Mouse (Mus musculus) heart, embryonic 12.5 days (tissue): Measurements from ENCODE around the gene Dvl1. TPM values are rescaled to one million over a fixed set of nuclear protein-coding genes. Genes with fewer than 3 reads are reported as not detected.

Source experiments
- ATAC-seq: fragments of 200-750 bp; cut with Nextera tagmentation; 2 replicates; pipeline ENCODE4 v1.8.0; 2017; ENCODE audit warnings: moderate TSS enrichment, moderate library complexity; ENCODE audit not compliant: insufficient number of reproducible peaks, low FRiP score
- H3K27ac ChIP-seq: fragments of 300-500 bp; sonication (generic); 2 replicates; pipeline ENCODE4 v1.5.1; 2016; ENCODE audit warnings: mild to moderate bottlenecking, moderate library complexity; ENCODE audit not compliant: poor library complexity, severe bottlenecking
- H3K27me3 ChIP-seq: fragments of 300-500 bp; sonication (generic); replicated peaks from 2 replicates; pipeline ENCODE4 v1.6.1; 2016; ENCODE audit warnings: mild to moderate bottlenecking, moderate library complexity
- H3K36me3 ChIP-seq: fragments of 300-500 bp; sonication (generic); 2 replicates; pipeline ENCODE4 v1.6.1; 2016; ENCODE audit warnings: mild to moderate bottlenecking, moderate library complexity
- H3K4me1 ChIP-seq: fragments of 300-500 bp; sonication (generic); replicated peaks from 2 replicates; pipeline ENCODE4 v1.6.1; 2016; ENCODE audit warnings: mild to moderate bottlenecking
- H3K4me2 ChIP-seq: fragments of 300-500 bp; sonication (generic); 2 replicates; pipeline ENCODE4 v1.6.1; 2016; ENCODE audit warnings: mild to moderate bottlenecking, moderate library complexity
- H3K4me3 ChIP-seq: fragments of 300-500 bp; sonication (generic); 2 replicates; pipeline ENCODE4 v1.5.1; 2016; ENCODE audit warnings: mild to moderate bottlenecking
- H3K9ac ChIP-seq: fragments of 300-500 bp; sonication (generic); 2 replicates; pipeline ENCODE4 v1.6.1; 2016; ENCODE audit warnings: mild to moderate bottlenecking, moderate library complexity
- H3K9me3 ChIP-seq: fragments of 300-500 bp; sonication (generic); replicated peaks from 2 replicates; pipeline ENCODE4 v1.6.1; 2016; ENCODE audit warnings: mild to moderate bottlenecking, moderate library complexity
- WGBS: fragments of 180-500 bp; shearing (Covaris S2); methylation state at CpG from one replicate; pipeline ENCODE4 v1.1.7; 2016; 5-methylcytosine and 5-hydroxymethylcytosine counted together
- polyA plus RNA-seq: library from polyadenylated mRNA; unstranded; fragments of >200 nt; fragmentation: Nextera tagmentation; extraction: Ambion mirVana; gene quantifications from 2 replicates; pipeline ENCODE4 v1.2.1, GENCODE M21; 2016

Gene Dvl1
- polyA plus RNA-seq, 1 experiment from 2014 or later = 9.4 TPM

GRCm38 (mm10) chr4:155853421-155853820, 6.2 kb downstream of the Dvl1 start:
- 87% methylated on average over 9 of the region's 9 CpGs for WGBS
- ATAC-seq = no peak
- Histone ChIP-seq H3K4me1 (peaks cover 11% of the 10 kb centered on the region), H3K4me2 (no peak overlapping the region), H3K4me3 (no peak overlapping the region), H3K36me3 (peaks cover 49% of the 10 kb centered on the region), H3K9me3 (no peaks in the 10 kb centered on the region), H3K27ac (no peak overlapping the region), H3K27me3 (no peaks in the 10 kb centered on the region), H3K9ac (no peak overlapping the region)

GRCm38 (mm10) chr4:155854991-155855390, 7.8 kb downstream of the Dvl1 start:
- ATAC-seq = no peak
- no peaks in the 10 kb centered on the region for H3K27me3 ChIP-seq
- H3K36me3 ChIP-seq = peaks cover 60% of the 10 kb centered on the region
- no peak overlapping the region for H3K4me3 ChIP-seq
- 0 out of 2 replicates have a peak, but pooled peaks cover 5% of the 10 kb centered on the region for H3K4me1 ChIP-seq
- no peak overlapping the region for H3K4me2 ChIP-seq
- WGBS = 95% methylated on average over 12 of the region's 12 CpGs
- H3K27ac ChIP-seq = no peak overlapping the region
- H3K9me3 ChIP-seq = no peaks in the 10 kb centered on the region
- H3K9ac ChIP-seq = no peak overlapping the region

GRCm38 (mm10) chr4:155856071-155856470, 8.9 kb downstream of the Dvl1 start:
- ATAC-seq = no peak
- no peak overlapping the region for H3K4me3 ChIP-seq
- WGBS = 89% methylated on average over 12 of the region's 12 CpGs
- H3K27ac ChIP-seq = no peak overlapping the region
- no peaks in the 10 kb centered on the region for H3K9me3 ChIP-seq
- H3K4me1 ChIP-seq = 0 out of 2 replicates have a peak, but pooled peaks cover 4% of the 10 kb centered on the region
- H3K27me3 ChIP-seq = no peaks in the 10 kb centered on the region
- peaks cover 70% of the 10 kb centered on the region for H3K36me3 ChIP-seq
- no peak overlapping the region for H3K9ac ChIP-seq
- H3K4me2 ChIP-seq = no peak overlapping the region

GRCm38 (mm10) chr4:155856881-155857280, 9.7 kb downstream of the Dvl1 start:
- Histone ChIP-seq H3K4me2 (no peak overlapping the region), H3K9me3 (no peaks in the 10 kb centered on the region), H3K27me3 (no peaks in the 10 kb centered on the region), H3K36me3 (peaks cover 72% of the 10 kb centered on the region), H3K4me1 (no peaks in the 10 kb centered on the region), H3K9ac (no peak overlapping the region), H3K27ac (no peak overlapping the region), H3K4me3 (no peak overlapping the region)
- WGBS = 70% methylated on average over 3 of the region's 3 CpGs
- no peak for ATAC-seq

GRCm38 (mm10) chr4:155859318-155859717, 12.1 kb downstream of the Dvl1 start:
- H3K4me2 ChIP-seq = no peak overlapping the region
- H3K9me3 ChIP-seq = no peaks in the 10 kb centered on the region
- peak; percentile 49 for ATAC-seq
- H3K36me3 ChIP-seq = peaks cover 63% of the 10 kb centered on the region
- no peaks in the 10 kb centered on the region for H3K27me3 ChIP-seq
- H3K27ac ChIP-seq = no peak overlapping the region
- no peak overlapping the region for H3K9ac ChIP-seq
- H3K4me1 ChIP-seq = no peaks in the 10 kb centered on the region
- 15% methylated on average over 13 of the region's 13 CpGs for WGBS
- H3K4me3 ChIP-seq = no peak overlapping the region

DNA sequence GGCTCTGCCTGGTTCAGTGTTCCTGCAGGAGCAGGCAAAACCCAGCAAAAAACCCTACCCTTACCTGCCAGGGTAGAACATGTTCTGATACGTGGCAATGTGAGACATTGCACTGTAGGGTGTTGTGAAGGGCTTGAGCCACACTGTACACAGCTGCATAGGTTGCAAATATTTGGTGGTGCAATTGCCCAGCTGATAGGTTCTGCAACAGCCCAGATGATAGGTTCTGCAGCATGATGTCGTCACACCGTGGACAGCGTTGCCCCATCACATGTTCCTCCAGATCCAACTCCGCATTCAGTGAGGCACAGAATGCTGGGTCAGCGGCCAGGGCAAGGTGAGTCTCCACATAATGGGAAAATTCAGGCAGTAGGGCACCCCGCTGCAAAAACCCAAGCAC, 14.6 kb downstream of the Dvl1 start:
- H3K4me3 ChIP-seq = no peak overlapping the region
- H3K27ac ChIP-seq = no peak overlapping the region
- ATAC-seq = no peak
- no peaks in the 10 kb centered on the region for H3K27me3 ChIP-seq
- H3K9ac ChIP-seq = no peak overlapping the region
- peaks cover 58% of the 10 kb centered on the region for H3K36me3 ChIP-seq
- WGBS = 92% methylated on average over 7 of the region's 7 CpGs
- no peak overlapping the region for H3K4me2 ChIP-seq
- no peaks in the 10 kb centered on the region for H3K4me1 ChIP-seq
- no peaks in the 10 kb centered on the region for H3K9me3 ChIP-seq

DNA sequence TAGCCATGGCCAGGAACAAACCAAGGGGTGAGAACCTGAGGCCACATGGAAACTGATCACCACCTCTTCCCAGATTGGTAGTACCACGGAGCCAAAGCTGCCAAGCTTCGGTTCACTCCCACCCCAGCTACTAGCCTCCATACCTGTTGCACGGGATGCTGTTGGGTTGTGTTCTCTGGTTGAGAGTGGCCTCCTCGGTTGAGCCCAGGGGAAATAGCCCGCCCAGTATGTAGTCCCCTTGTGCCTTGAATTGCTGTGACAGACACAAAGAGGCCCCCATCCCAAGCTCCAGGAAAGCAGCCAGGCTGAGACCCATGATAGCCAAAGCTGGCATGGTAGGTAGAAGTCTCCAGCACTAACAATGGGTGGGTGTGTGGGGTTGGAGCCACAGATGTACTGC, 15.8 kb downstream of the Dvl1 start, which contains the start of gene Tas1r3:
Gene Tas1r3 (minus strand): TSS at position 362 of the 400 bp plus-strand sequence.
- Histone ChIP-seq H3K4me2 (no peak within 1 kb of the TSS), H3K4me1 (no peaks in the 10 kb centered on the region), H3K36me3 (peaks cover 49% of the 10 kb centered on the region), H3K27me3 (no peaks in the 10 kb centered on the region), H3K9ac (no peak within 1 kb of the TSS), H3K9me3 (no peaks in the 10 kb centered on the region), H3K4me3 (no peak within 1 kb of the TSS), H3K27ac (no peak within 1 kb of the TSS)
- ATAC-seq = no peak
- 74% methylated on average over 5 of the region's 5 CpGs for WGBS

DNA sequence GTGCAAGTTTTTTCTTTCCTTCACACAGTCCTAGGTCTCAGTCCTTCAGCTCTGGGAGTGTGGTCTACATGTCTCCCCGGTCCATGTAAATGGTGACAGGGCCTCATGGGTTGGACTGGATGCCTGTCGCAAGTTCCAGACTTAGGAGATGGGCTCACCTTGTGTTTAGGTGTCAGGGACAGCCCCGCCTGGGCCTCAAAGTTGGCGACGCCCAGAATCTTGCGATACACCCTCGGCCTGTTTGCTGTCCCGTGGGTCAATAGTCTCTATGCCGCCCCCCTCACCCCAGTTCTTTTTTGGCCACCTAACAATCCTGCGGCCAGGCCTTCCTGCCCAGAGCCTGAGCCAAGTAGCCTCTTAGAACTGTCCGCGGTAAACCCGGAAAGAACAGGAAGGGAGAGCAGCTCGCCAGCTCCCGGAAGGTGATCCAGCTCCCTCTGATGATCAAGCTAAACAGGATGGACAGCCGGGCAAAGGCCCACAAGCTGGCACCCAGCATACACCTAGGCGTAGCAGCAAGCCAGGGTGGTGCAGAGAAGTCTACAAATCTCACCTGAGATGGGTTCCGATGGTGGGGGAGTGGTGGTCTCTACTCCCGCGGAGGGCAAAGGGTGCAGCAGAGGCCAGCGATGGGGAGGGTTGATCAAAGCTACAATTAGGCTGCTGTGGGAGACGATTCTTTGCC, 21.6 kb downstream of the Dvl1 start:
- no peaks in the 10 kb centered on the region for H3K27me3 ChIP-seq
- peaks cover 18% of the 10 kb centered on the region for H3K4me1 ChIP-seq
- peak overlapping the region; percentile 92 for H3K9ac ChIP-seq
- no peaks in the 10 kb centered on the region for H3K9me3 ChIP-seq
- no peak overlapping the region for H3K27ac ChIP-seq
- peaks cover 45% of the 10 kb centered on the region for H3K36me3 ChIP-seq
- peak; percentile 41 for ATAC-seq
- peak overlapping the region; percentile 95 for H3K4me2 ChIP-seq
- WGBS = 10% methylated on average over 22 of the region's 22 CpGs
- peak overlapping the region; percentile 91 for H3K4me3 ChIP-seq

DNA sequence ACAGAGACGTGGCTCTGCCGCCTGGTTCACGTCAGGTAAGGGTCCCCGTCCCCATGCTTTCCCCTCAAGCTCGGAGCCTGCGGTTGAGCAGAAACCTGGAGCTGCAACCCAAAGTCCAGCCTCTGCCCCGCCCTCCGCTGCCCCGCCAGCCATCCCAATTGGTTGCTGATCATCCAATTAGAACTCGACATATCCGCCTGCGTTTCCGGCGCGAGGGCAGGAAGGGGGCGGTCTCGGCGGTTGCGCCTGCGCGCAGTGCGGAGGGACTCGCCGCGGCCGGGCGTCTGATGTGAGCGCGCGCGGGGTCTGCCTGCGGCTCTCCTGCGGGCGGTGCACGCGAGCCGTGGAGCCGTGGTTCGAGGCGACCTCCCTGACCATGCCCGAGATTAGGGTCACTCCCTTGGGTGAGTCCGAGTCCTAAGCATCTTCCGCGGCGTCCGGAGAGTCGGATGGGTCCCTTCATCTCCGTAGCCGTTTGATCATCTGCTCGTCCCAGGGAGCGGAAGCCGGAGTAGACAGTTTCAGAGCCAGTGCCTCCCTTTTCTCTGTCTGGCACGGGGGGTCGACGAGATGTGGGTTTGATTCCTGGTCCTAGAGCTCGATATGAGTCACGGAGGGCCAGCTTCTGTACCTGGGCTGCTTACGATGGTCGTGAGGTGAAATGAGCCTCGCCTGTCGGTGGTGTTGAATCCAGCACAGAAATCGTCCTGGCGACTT, 22.3 kb downstream of the Dvl1 start, which contains the start of the genes Cptp and Ints11:
Gene Cptp (minus strand): TSS at position 124 of the 717 bp plus-strand sequence.
Gene Ints11 (plus strand): TSS at position 230 of the 717 bp plus-strand sequence.
- Histone ChIP-seq H3K9me3 (no peaks in the 10 kb centered on the region), H3K4me2 (peak within 1 kb of the TSS; percentile 95), H3K36me3 (peaks cover 52% of the 10 kb centered on the region), H3K4me1 (peaks cover 18% of the 10 kb centered on the region), H3K4me3 (peak within 1 kb of the TSS; percentile 91), H3K27me3 (no peaks in the 10 kb centered on the region), H3K27ac (peak within 1 kb of the TSS; percentile 75), H3K9ac (peak within 1 kb of the TSS; percentile 92)
- ATAC-seq = peak; percentile 97
- under 1% methylated on average over 63 of the region's 63 CpGs for WGBS

DNA sequence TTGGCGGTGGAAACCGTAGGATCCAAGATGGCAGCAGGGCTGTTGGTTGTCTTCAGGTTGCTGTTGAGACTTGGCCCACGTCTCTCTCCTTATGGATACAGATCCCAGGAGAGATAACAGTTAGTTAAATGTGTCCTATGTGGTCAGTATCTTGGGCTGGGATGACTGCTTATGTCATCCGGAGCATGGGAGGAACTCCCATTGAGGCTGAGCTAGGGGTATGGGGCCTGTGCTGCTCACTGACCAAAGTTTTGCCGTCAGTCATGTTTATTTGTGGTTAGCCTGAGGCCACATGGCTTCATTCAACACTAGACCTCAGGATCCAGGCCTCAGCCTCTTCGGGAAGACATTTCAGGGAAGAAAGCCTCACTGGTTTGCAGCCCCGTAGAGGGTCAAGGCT, 24.2 kb downstream of the Dvl1 start:
- Histone ChIP-seq H3K27me3 (no peaks in the 10 kb centered on the region), H3K9me3 (no peaks in the 10 kb centered on the region), H3K4me3 (no peak overlapping the region), H3K9ac (no peak overlapping the region), H3K4me2 (no peak overlapping the region), H3K27ac (no peak overlapping the region), H3K36me3 (peaks cover 51% of the 10 kb centered on the region), H3K4me1 (peaks cover 18% of the 10 kb centered on the region)
- ATAC-seq = no peak
- 88% methylated on average over 7 of the region's 7 CpGs for WGBS

- ATAC-seq = peak; percentile 57; the same call in 1 of the 2 replicates
- Histone ChIP-seq H3K4me2 (0 out of 2 replicates have a peak overlapping the region, but pooled peaks have one; percentile 24), H3K4me3 (no peak overlapping the region), H3K36me3 (peaks cover 51% of the 10 kb centered on the region), H3K9ac (no peak overlapping the region; the same call in 1 of the 2 replicates), H3K27me3 (no peaks in the 10 kb centered on the region), H3K27ac (peak overlapping the region; percentile 79), H3K4me1 (peaks cover 8% of the 10 kb centered on the region; the same call in 1 of the 2 replicates), H3K9me3 (no peaks in the 10 kb centered on the region)
- 60% methylated on average over 3 of the region's 3 CpGs for WGBS
Measured at GRCm38 (mm10) chr4:155883587-155883986, 36.4 kb downstream of the Dvl1 start.
